Mouse (Mus musculus): ENCODE results near the gene Top2b.

The Top2b gene

GRCm38 (mm10) chr14:16414163-16414562 is 49.2 kb downstream of the Top2b start:
- no peak for DNase-seq (ENCODE audit: low spot score in 2 of 2)

GRCm38 (mm10) chr14:16427569-16427968 is 62.6 kb downstream of the Top2b start:
- no peak for DNase-seq (ENCODE audit: low spot score in 2 of 2)

GRCm38 (mm10) chr14:16431941-16432499 is 67.0 kb downstream of the Top2b start:
- no peak for DNase-seq (ENCODE audit: low spot score in 2 of 2)

GRCm38 (mm10) chr14:16432550-16432949 is 67.6 kb downstream of the Top2b start:
- no peak for DNase-seq (ENCODE audit: low spot score in 2 of 2)

- no peak for DNase-seq (ENCODE audit: low spot score in 2 of 2)
Measured at GRCm38 (mm10) chr14:16433206-16433605, 68.2 kb downstream of the Top2b start.

- DNase-seq (ENCODE audit: low spot score in 2 of 2): peak in 1 of 2 experiments; percentile 43
Measured at GRCm38 (mm10) chr14:16434396-16435171, 69.6 kb downstream of the Top2b start.

- DNase-seq (ENCODE audit: low spot score in 2 of 2): no peak
Measured at GRCm38 (mm10) chr14:16437386-16437785, 72.4 kb downstream of the Top2b start.

- DNase-seq (ENCODE audit: low spot score in 2 of 2): no peak
Measured at GRCm38 (mm10) chr14:16439385-16440126, 74.6 kb downstream of the Top2b start.

GRCm38 (mm10) chr14:16444859-16445258 is 79.9 kb downstream of the Top2b start:
- DNase-seq (ENCODE audit: low spot score in 2 of 2): no peak

GRCm38 (mm10) chr14:16447587-16447986 is 82.6 kb downstream of the Top2b start:
- no peak for DNase-seq (ENCODE audit: low spot score in 2 of 2)

GRCm38 (mm10) chr14:16448269-16448987 is 83.4 kb downstream of the Top2b start:
- no peak for DNase-seq (ENCODE audit: low spot score in 2 of 2)

- no peak for DNase-seq (ENCODE audit: low spot score in 2 of 2)
Measured at GRCm38 (mm10) chr14:16478606-16479323, 113.8 kb downstream of the Top2b start.

GRCm38 (mm10) chr14:16479521-16479920 is 114.5 kb downstream of the Top2b start:
- no peak for DNase-seq (ENCODE audit: low spot score in 2 of 2)

GRCm38 (mm10) chr14:16480621-16481020 is 115.6 kb downstream of the Top2b start:
- no peak for DNase-seq (ENCODE audit: low spot score in 2 of 2)

GRCm38 (mm10) chr14:16483656-16484380 is 118.8 kb downstream of the Top2b start:
- DNase-seq (ENCODE audit: low spot score in 2 of 2): no peak
